7 mouse cellular contexts compared by ENCODE assay signal in genomic region chr2:168248856-168249245, GRCm38 (mm10). TPM values are rescaled to one million over a fixed set of nuclear protein-coding genes. Genes with fewer than 3 reads are reported as not detected.
A peak's percentile ranks its signal among the peaks of the same experiment; 100 is the strongest.
DNase-seq lines count a peak whose midpoint lies in the region; ATAC-seq and TF ChIP-seq lines count a peak whose summit lies in the region.

No protein-coding gene starts in this region.

- no peak overlapping the region for H3K4me3 ChIP-seq in lung, embryonic 14.5 days (ENCODE audit: low read depth, low read length)
- H3K4me3 ChIP-seq in forebrain, embryonic 16.5 days (replicated peaks; ENCODE audit: low read length), result no peak overlapping the region
- no peak overlapping the region for H3K4me3 ChIP-seq in small intestine, adult 2 months (ENCODE audit: low read depth, low read length)
- no peak overlapping the region for H3K4me3 ChIP-seq in neural tube, embryonic 15.5 days (replicated peaks)
- no peak overlapping the region for H3K4me3 ChIP-seq in heart, embryonic 11.5 days (ENCODE audit: low read depth, low read length)

- no peak overlapping the region for H3K9ac ChIP-seq in lung, embryonic 14.5 days
- H3K9ac ChIP-seq in forebrain, embryonic 16.5 days (replicated peaks; ENCODE audit: low read depth, low read length), result no peak overlapping the region
- H3K9ac ChIP-seq in neural tube, embryonic 15.5 days (replicated peaks), result no peak overlapping the region
- no peak overlapping the region for H3K9ac ChIP-seq in heart, embryonic 11.5 days (ENCODE audit: low read depth, low read length)

- no peaks in the 10 kb centered on the region for H3K4me1 ChIP-seq in lung, embryonic 14.5 days (ENCODE audit: insufficient read depth)
- peaks cover 22% of the 10 kb centered on the region for H3K4me1 ChIP-seq in forebrain, embryonic 16.5 days (replicated peaks; ENCODE audit: control insufficient read depth, insufficient read depth, low read length)
- H3K4me1 ChIP-seq in small intestine, adult 2 months (ENCODE audit: control insufficient read depth, insufficient read depth, insufficient read length, low read length), result no peaks in the 10 kb centered on the region
- H3K4me1 ChIP-seq in neural tube, embryonic 15.5 days, result no peaks in the 10 kb centered on the region
- H3K4me1 ChIP-seq in heart, embryonic 11.5 days (ENCODE audit: control insufficient read depth, insufficient read depth, low read length), result no peaks in the 10 kb centered on the region

- in situ Hi-C loops in Patski (cut with MboI; ENCODE audit: low pct_unique_long_range_greater_than_20kb), result no loop called here

- H3K27me3 ChIP-seq in lung, embryonic 14.5 days (ENCODE audit: insufficient read depth, low read length), result no peaks in the 10 kb centered on the region
- peaks cover 3% of the 10 kb centered on the region for H3K27me3 ChIP-seq in Patski
- H3K27me3 ChIP-seq in forebrain, embryonic 16.5 days (replicated peaks; ENCODE audit: control insufficient read depth, insufficient read depth, low read length), result no peaks in the 10 kb centered on the region
- no peaks in the 10 kb centered on the region for H3K27me3 ChIP-seq in small intestine, adult 2 months (ENCODE audit: control insufficient read depth, insufficient read depth, low read length)
- peaks cover 5% of the 10 kb centered on the region; the same call in 1 of the 2 replicates for H3K27me3 ChIP-seq in neural tube, embryonic 15.5 days (replicated peaks)
- H3K27me3 ChIP-seq in heart, embryonic 11.5 days (ENCODE audit: control insufficient read depth, insufficient read depth, low read length), result peaks cover 50% of the 10 kb centered on the region

- no peaks in the 10 kb centered on the region for H3K9me3 ChIP-seq in lung, embryonic 14.5 days (ENCODE audit: low read depth, low read length)
- no peaks in the 10 kb centered on the region for H3K9me3 ChIP-seq in forebrain, embryonic 16.5 days (ENCODE audit: control insufficient read depth, low read length)
- no peaks in the 10 kb centered on the region for H3K9me3 ChIP-seq in neural tube, embryonic 15.5 days (replicated peaks)
- no peaks in the 10 kb centered on the region for H3K9me3 ChIP-seq in heart, embryonic 11.5 days (replicated peaks; ENCODE audit: control insufficient read depth, low read length)

- no peak for TF ChIP-seq POLR2A in small intestine, adult 2 months (IDR thresholded peaks at IDR 0.05; ENCODE audit: low read depth, low read length)

- TF ChIP-seq CTCF in lung, embryonic 14.5 days (IDR thresholded peaks at IDR 0.05; ENCODE audit: low read depth), result peak; percentile 62
- peak; percentile 56 for TF ChIP-seq CTCF in Patski (IDR thresholded peaks at IDR 0.05)
- 0 out of 2 replicates have a peak, but pooled peaks have one; percentile 16 for TF ChIP-seq CTCF in small intestine, adult 2 months (IDR thresholded peaks at IDR 0.05; ENCODE audit: extremely low read depth, insufficient read length, insufficient replicate concordance, low read depth, low read length)

- H3K4me2 ChIP-seq in lung, embryonic 14.5 days, result no peak overlapping the region
- no peak overlapping the region for H3K4me2 ChIP-seq in forebrain, embryonic 16.5 days (ENCODE audit: low read length)
- no peak overlapping the region for H3K4me2 ChIP-seq in neural tube, embryonic 15.5 days
- no peak overlapping the region for H3K4me2 ChIP-seq in heart, embryonic 11.5 days

- DNase-seq in lung, embryonic 14.5 days, result peak; percentile 71
- DNase-seq in lung, postnatal 25 days (ENCODE audit: low spot score), result no peak
- no peak for DNase-seq in Patski (ENCODE audit: low read depth, low spot score)

- POLR2A ChIA-PET in Patski (lab: Charles Lee), result no interaction called here

- 26% methylated on average over 2 of the region's 2 CpGs for WGBS in lung, embryonic 14.5 days
- whole genome bisulfite sequencing in forebrain, embryonic 16.5 days, result 7% methylated on average over 2 of the region's 2 CpGs
- WGBS in small intestine, adult 2 months, result 30% methylated on average over 2 of the region's 2 CpGs
- 29% methylated on average over 2 of the region's 2 CpGs for WGBS in neural tube, embryonic 15.5 days
- 17% methylated on average over 2 of the region's 2 CpGs for WGBS in heart, embryonic 11.5 days (ENCODE audit: insufficient replicate concordance)

- ATAC-seq in lung, embryonic 14.5 days (ENCODE audit: insufficient read depth), result no peak
- ATAC-seq in Patski, result no peak
- ATAC-seq in forebrain, embryonic 16.5 days, result peak; percentile 48
- no peak; the same call in 1 of the 2 replicates for ATAC-seq in neural tube, embryonic 15.5 days (ENCODE audit: low FRiP score)
- no peak for ATAC-seq in heart, embryonic 11.5 days (replicated peaks; ENCODE audit: insufficient number of reproducible peaks, low FRiP score, low TSS enrichment)

- no peaks in the 10 kb centered on the region for H3K36me3 ChIP-seq in lung, embryonic 14.5 days (ENCODE audit: insufficient read depth)
- no peaks in the 10 kb centered on the region for H3K36me3 ChIP-seq in forebrain, embryonic 16.5 days (ENCODE audit: control insufficient read depth, insufficient read depth)
- H3K36me3 ChIP-seq in small intestine, adult 2 months (ENCODE audit: control insufficient read depth, insufficient read depth, low read length), result no peaks in the 10 kb centered on the region
- no peaks in the 10 kb centered on the region for H3K36me3 ChIP-seq in neural tube, embryonic 15.5 days
- H3K36me3 ChIP-seq in heart, embryonic 11.5 days (ENCODE audit: control insufficient read depth, insufficient read depth, low read length), result no peaks in the 10 kb centered on the region

- CTCF ChIA-PET in Patski (lab: Charles Lee), result interaction anchor here (1.1 kb wide), 1 partner anchor 14 kb away, joined by 3 read pairs; no protein-coding TSS in a partner anchor

- no peak overlapping the region for H3K27ac ChIP-seq in lung, embryonic 14.5 days (ENCODE audit: low read depth)
- H3K27ac ChIP-seq in forebrain, embryonic 16.5 days (ENCODE audit: low read length), result peak overlapping the region; percentile 88
- no peak overlapping the region for H3K27ac ChIP-seq in small intestine, adult 2 months (ENCODE audit: insufficient read depth, low read depth, low read length)
- H3K27ac ChIP-seq in neural tube, embryonic 15.5 days (replicated peaks), result no peak overlapping the region
- no peak overlapping the region for H3K27ac ChIP-seq in heart, embryonic 11.5 days (ENCODE audit: low read depth, low read length)

RNA-seq across cellular contexts. Expression of gene Mocs3, which starts 18.4 kb away (rescaled TPM):
- 7.7 and 10.0 TPM in 2 replicates for polyA plus RNA-seq in lung, embryonic 14.5 days (2014; fragmentation: Nextera tagmentation; extraction: Ambion mirVana)
- 10.3 TPM for polyA plus RNA-seq in Patski (2021)
- polyA plus RNA-seq in forebrain, embryonic 16.5 days (2015; fragmentation: Nextera tagmentation; extraction: Ambion mirVana), result 6.9 and 7.7 TPM in 2 replicates
- polyA plus RNA-seq in small intestine, adult 2 months (2012; rRNA removed), result 31.2 and 47.1 TPM in 2 replicates
- 8.6 and 9.7 TPM in 2 replicates for polyA plus RNA-seq in neural tube, embryonic 15.5 days (2015; fragmentation: Nextera tagmentation; extraction: Ambion mirVana)
- 4.1 and 4.5 TPM in 2 replicates for polyA plus RNA-seq in heart, embryonic 11.5 days (2014; fragmentation: Nextera tagmentation; extraction: Ambion mirVana)

RNA-seq across cellular contexts. Expression of gene Dpm1, which starts 18.5 kb away (rescaled TPM):
- 81.4 and 84.6 TPM in 2 replicates for polyA plus RNA-seq in lung, embryonic 14.5 days (2014; fragmentation: Nextera tagmentation; extraction: Ambion mirVana)
- 15.8 TPM for polyA plus RNA-seq in Patski (2021)
- polyA plus RNA-seq in forebrain, embryonic 16.5 days (2015; fragmentation: Nextera tagmentation; extraction: Ambion mirVana), result 56.1 and 65.9 TPM in 2 replicates
- polyA plus RNA-seq in small intestine, adult 2 months (2012; rRNA removed), result 12.9 and 26.2 TPM in 2 replicates
- polyA plus RNA-seq in neural tube, embryonic 15.5 days (2015; fragmentation: Nextera tagmentation; extraction: Ambion mirVana), result 63.9 and 74.7 TPM in 2 replicates
- polyA plus RNA-seq in heart, embryonic 11.5 days (2014; fragmentation: Nextera tagmentation; extraction: Ambion mirVana), result 74.5 and 85.1 TPM in 2 replicates

RNA-seq across cellular contexts. Expression of gene Gm20716, which starts 18.7 kb away (rescaled TPM):
- polyA plus RNA-seq in lung, embryonic 14.5 days (2014; fragmentation: Nextera tagmentation; extraction: Ambion mirVana), result 23.1 and 24.7 TPM in 2 replicates
- 70.8 TPM for polyA plus RNA-seq in Patski (2021)
- 23.8 and 24.4 TPM in 2 replicates for polyA plus RNA-seq in forebrain, embryonic 16.5 days (2015; fragmentation: Nextera tagmentation; extraction: Ambion mirVana)
- polyA plus RNA-seq in small intestine, adult 2 months (2012; rRNA removed), result not detected in 2 replicates
- 17.6 and 20.7 TPM in 2 replicates for polyA plus RNA-seq in neural tube, embryonic 15.5 days (2015; fragmentation: Nextera tagmentation; extraction: Ambion mirVana)
- 17.2 and 19.4 TPM in 2 replicates for polyA plus RNA-seq in heart, embryonic 11.5 days (2014; fragmentation: Nextera tagmentation; extraction: Ambion mirVana)

RNA-seq across cellular contexts. Expression of gene Kcng1, which starts 32.7 kb away (rescaled TPM):
- polyA plus RNA-seq in lung, embryonic 14.5 days (2014; fragmentation: Nextera tagmentation; extraction: Ambion mirVana), result 0.14 and 0.83 TPM in 2 replicates
- not detected for polyA plus RNA-seq in Patski (2021)
- polyA plus RNA-seq in forebrain, embryonic 16.5 days (2015; fragmentation: Nextera tagmentation; extraction: Ambion mirVana), result 15.3 and 16.1 TPM in 2 replicates
- 0.86 and 1.3 TPM in 2 replicates for polyA plus RNA-seq in small intestine, adult 2 months (2012; rRNA removed)
- 0.95 and 1.7 TPM in 2 replicates for polyA plus RNA-seq in neural tube, embryonic 15.5 days (2015; fragmentation: Nextera tagmentation; extraction: Ambion mirVana)
- polyA plus RNA-seq in heart, embryonic 11.5 days (2014; fragmentation: Nextera tagmentation; extraction: Ambion mirVana), result 1.1 and 1.2 TPM in 2 replicates

RNA-seq across cellular contexts. Expression of gene Adnp, which starts 41.9 kb away (rescaled TPM):
- 12.4 and 16.2 TPM in 2 replicates for polyA plus RNA-seq in lung, embryonic 14.5 days (2014; fragmentation: Nextera tagmentation; extraction: Ambion mirVana)
- polyA plus RNA-seq in Patski (2021), result 18.6 TPM
- 2.8 and 3.6 TPM in 2 replicates for polyA plus RNA-seq in forebrain, embryonic 16.5 days (2015; fragmentation: Nextera tagmentation; extraction: Ambion mirVana)
- polyA plus RNA-seq in small intestine, adult 2 months (2012; rRNA removed), result 6.4 and 12.9 TPM in 2 replicates
- 3.4 and 7.9 TPM in 2 replicates for polyA plus RNA-seq in neural tube, embryonic 15.5 days (2015; fragmentation: Nextera tagmentation; extraction: Ambion mirVana)
- 5.5 and 6.1 TPM in 2 replicates for polyA plus RNA-seq in heart, embryonic 11.5 days (2014; fragmentation: Nextera tagmentation; extraction: Ambion mirVana)

Comparison
In these comparisons a context has a peak if more than half of its experiments do, and no peak if none do; other contexts are left out.
1. RNA of gene Gm20716, which starts 18.7 kb away (polyA plus RNA-seq): 70.8 TPM in Patski (single experiment), 23.8 to 24.4 TPM in forebrain, embryonic 16.5 days, 23.1 to 24.7 TPM in lung, embryonic 14.5 days, 17.6 to 20.7 TPM in neural tube, embryonic 15.5 days and 17.2 to 19.4 TPM in heart, embryonic 11.5 days; not detected in small intestine, adult 2 months; every median in the first group is over 10 times any median in the second.
2. Peak in every context shown above with its lines, with median percentiles within 50 percentile points of each other: CTCF ChIP-seq.